ENCODE assay signal across 8 mouse cellular contexts in the genomic region with DNA sequence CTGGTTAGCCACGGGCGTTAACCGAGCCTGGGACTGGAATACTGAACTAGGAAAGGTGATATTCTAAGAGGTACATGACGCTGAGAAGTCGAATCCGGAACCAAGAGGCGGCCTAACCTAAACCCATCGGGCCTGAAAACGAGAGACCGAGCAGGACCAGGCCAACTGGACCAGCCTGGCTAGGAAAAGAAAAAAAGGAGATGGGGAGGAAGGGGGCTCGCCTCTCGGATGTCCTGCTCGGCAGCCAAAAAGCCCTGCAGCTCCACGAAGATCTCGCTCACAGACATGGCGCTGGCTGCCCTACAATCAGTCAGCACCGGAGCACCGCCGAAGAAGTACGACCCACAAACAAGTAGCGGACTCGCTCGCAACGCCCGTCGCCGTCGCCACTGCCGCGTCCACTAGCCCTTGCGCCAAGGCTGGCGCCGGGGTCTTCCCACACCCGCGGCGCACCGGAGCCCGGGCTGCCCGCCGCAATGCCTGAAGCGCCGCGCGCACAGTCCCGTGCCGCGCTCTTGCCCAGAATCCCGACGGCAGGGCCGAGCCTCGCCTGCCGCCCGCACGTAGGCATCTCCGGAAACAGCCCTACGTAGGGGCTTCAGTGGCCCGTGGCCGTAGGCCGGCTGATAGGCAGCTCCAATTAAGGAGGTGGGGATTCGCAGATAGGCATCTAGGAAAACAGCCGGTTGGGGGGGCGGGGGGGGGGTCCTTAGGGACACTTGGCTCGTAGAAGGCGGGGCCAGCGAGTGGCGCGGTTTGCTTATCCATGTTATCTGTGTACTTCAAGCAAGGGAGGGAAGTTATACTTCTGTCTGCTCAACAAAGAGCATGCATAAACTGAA. TPM values are rescaled to one million over a fixed set of nuclear protein-coding genes. Genes with fewer than 3 reads are reported as not detected.
DNase-seq lines count a peak whose midpoint lies in the region; ATAC-seq lines count a peak whose summit lies in the region.

No protein-coding gene starts in this region.

- H3K4me3 ChIP-seq in hindbrain, embryonic 16.5 days (ENCODE audit: low read length): peak overlapping the region; percentile 78
- H3K4me3 ChIP-seq in macrophage (ENCODE audit: inconsistent target): peak overlapping the region; percentile 98

- peak; percentile 99 for ATAC-seq in hindbrain, embryonic 16.5 days

- H3K27me3 ChIP-seq in hindbrain, embryonic 16.5 days (replicated peaks; ENCODE audit: control insufficient read depth, insufficient read depth, low read length): no peaks in the 10 kb centered on the region

- peaks cover 44% of the 10 kb centered on the region for H3K79me2 ChIP-seq in macrophage (ENCODE audit: inconsistent target)

- H3K36me3 ChIP-seq in hindbrain, embryonic 16.5 days (ENCODE audit: control insufficient read depth, insufficient read depth, low read length): peaks cover 12% of the 10 kb centered on the region
- peaks cover 10% of the 10 kb centered on the region for H3K36me3 ChIP-seq in macrophage (ENCODE audit: inconsistent target)

- under 1% methylated on average over 53 of the region's 67 CpGs for WGBS in hindbrain, embryonic 16.5 days
- under 1% methylated on average over 61 of the region's 67 CpGs for WGBS in macrophage (ENCODE audit: missing documents)

- DNase-seq in R1 (ENCODE audit: low read depth, low spot score): peak; percentile 94
- DNase-seq in cerebellum, postnatal 25 days: peak; percentile 94 to 95
- peak; percentile 88 to 91 for DNase-seq in frontal cortex, postnatal 36 days (ENCODE audit: low spot score in 2 of 2)
- peak; percentile 78 to 88 for DNase-seq in left cerebral cortex, adult 18-20 months (ENCODE audit: low spot score in 2 of 2)
- DNase-seq in right cerebral cortex, adult 18-20 months: peak; percentile 87
- DNase-seq in urinary bladder, postnatal 10 days (ENCODE audit: low spot score): peak; percentile 42

- H3K9ac ChIP-seq in hindbrain, embryonic 16.5 days (ENCODE audit: low read depth, low read length): peak overlapping the region; percentile 79

- peaks cover 8% of the 10 kb centered on the region for H3K4me1 ChIP-seq in hindbrain, embryonic 16.5 days (ENCODE audit: control insufficient read depth, insufficient read depth, low read depth, low read length)

- H3K27ac ChIP-seq in hindbrain, embryonic 16.5 days (ENCODE audit: low read depth, low read length): peak overlapping the region; percentile 96
- H3K27ac ChIP-seq in macrophage: peak overlapping the region; percentile 60

- no peaks in the 10 kb centered on the region for H3K9me3 ChIP-seq in hindbrain, embryonic 16.5 days (ENCODE audit: control insufficient read depth, low read length)

- peak overlapping the region; percentile 95 for H3K4me2 ChIP-seq in hindbrain, embryonic 16.5 days (ENCODE audit: low read length)

RNA-seq across cellular contexts. Expression of a gene that starts 0.5 kb away (rescaled TPM):
- polyA plus RNA-seq in hindbrain, embryonic 16.5 days (2015; fragmentation: Nextera tagmentation; extraction: Ambion mirVana): 463 and 474 TPM in 2 replicates
- 100 to 1,000 TPM; 103 to 106 TPM for total RNA-seq in left cerebral cortex, adult 18-20 months (2021)
- total RNA-seq in macrophage (2018; cell fraction: chromatin; rRNA removed): 10 to 100 TPM; 17.0 to 65.8 (median 29.8) TPM
- total RNA-seq in macrophage (2018; cell fraction: cytosol; rRNA removed): 10 to 100 TPM; 40.8 to 69.9 (median 55.2) TPM
- 10 to 100 TPM; 13.7 to 55.3 (median 34.7) TPM for total RNA-seq in macrophage (2018; cell fraction: nucleus; rRNA removed)
- polyA plus RNA-seq in macrophage (2018): 28.3 to 89.6 TPM (median 56.9 TPM) in 3 replicates

RNA-seq across cellular contexts. Expression of a gene that starts 10.6 kb away (rescaled TPM):
- 61.0 and 62.4 TPM in 2 replicates for polyA plus RNA-seq in hindbrain, embryonic 16.5 days (2015; fragmentation: Nextera tagmentation; extraction: Ambion mirVana)
- 10 to 100 TPM; 19.8 to 21.3 TPM for total RNA-seq in left cerebral cortex, adult 18-20 months (2021)
- 1 to 10 TPM in 25 of 26 experiments, under 1 TPM in 1; 0.94 to 9.8 (median 4.4) TPM for total RNA-seq in macrophage (2018; cell fraction: chromatin; rRNA removed)
- 10 to 100 TPM; 15.1 to 28.2 (median 23.0) TPM for total RNA-seq in macrophage (2018; cell fraction: cytosol; rRNA removed)
- 10 to 100 TPM in 10 of 26 experiments, 1 to 10 TPM in 16; 4.0 to 24.0 (median 8.8) TPM for total RNA-seq in macrophage (2018; cell fraction: nucleus; rRNA removed)
- polyA plus RNA-seq in macrophage (2018): 20.9 to 59.8 TPM (median 57.2 TPM) in 3 replicates

Comparison
In these comparisons a context has a peak if more than half of its experiments do, and no peak if none do; other contexts are left out.
1. Peak in every context shown above with its lines: DNase-seq, ATAC-seq, H3K4me3 ChIP-seq and H3K27ac ChIP-seq.
2. DNase-seq: peak in every context shown above with its lines; median percentile 94 in cerebellum, postnatal 25 days; 94 in R1; 90 in frontal cortex, postnatal 36 days; 87 in right cerebral cortex, adult 18-20 months; 83 in left cerebral cortex, adult 18-20 months; 42 in urinary bladder, postnatal 10 days.